Mouse (Mus musculus) hindbrain, embryonic 10.5 days (tissue): ENCODE measurements around the gene Angptl1. TPM values are rescaled to one million over a fixed set of nuclear protein-coding genes. Genes with fewer than 3 reads are reported as not detected.
A peak's percentile ranks its signal among the peaks of the same experiment; 100 is the strongest.

Experiments used
- DNase-seq: peaks from one replicate; pipeline ENCODE4 v3.0.0-alpha.2; 2017; ENCODE audit warnings: low spot score
- H3K27ac ChIP-seq: fragments of 300-500 bp; sonication (generic); 2 replicates; pipeline ENCODE4 v1.5.1; 2016; ENCODE audit warnings: mild to moderate bottlenecking, moderate library complexity
- H3K27me3 ChIP-seq: fragments of 300-500 bp; sonication (generic); 2 replicates; pipeline ENCODE4 v1.6.1; 2016; ENCODE audit warnings: mild to moderate bottlenecking; ENCODE audit not compliant: poor library complexity, insufficient read depth, severe bottlenecking
- H3K36me3 ChIP-seq: fragments of 300-500 bp; sonication (generic); 2 replicates; pipeline ENCODE4 v1.6.1; 2016; ENCODE audit warnings: mild to moderate bottlenecking, moderate library complexity
- H3K4me1 ChIP-seq: fragments of 300-500 bp; sonication (generic); replicated peaks from 2 replicates; pipeline ENCODE4 v1.6.1; 2016; ENCODE audit warnings: mild to moderate bottlenecking
- H3K4me3 ChIP-seq: fragments of 300-500 bp; sonication (generic); 2 replicates; pipeline ENCODE4 v1.5.1; 2016; ENCODE audit warnings: mild to moderate bottlenecking, moderate library complexity
- H3K9me3 ChIP-seq: fragments of 300-500 bp; sonication (generic); 2 replicates; pipeline ENCODE4 v1.6.1; 2016; ENCODE audit warnings: mild to moderate bottlenecking, moderate library complexity
- WGBS: fragments of 180-500 bp; shearing (Covaris S2); methylation state at CpG from one replicate; pipeline ENCODE4 v1.1.7; 2016; 5-methylcytosine and 5-hydroxymethylcytosine counted together
- polyA plus RNA-seq: library from polyadenylated mRNA; unstranded; fragments of >200 nt; fragmentation: Nextera tagmentation; extraction: Ambion mirVana; gene quantifications from 2 replicates; pipeline ENCODE4 v1.2.1, GENCODE M21; 2016

Gene Angptl1
- polyA plus RNA-seq: 2.2 and 2.4 TPM in 2 replicates

GRCm38 (mm10) chr1:156838177-156838576, at the start of gene Angptl1:
Gene Angptl1 (plus strand): TSS chr1:156838562.
- Histone ChIP-seq H3K4me3 (peak within 1 kb of the TSS; percentile 1; the same call in 1 of the 2 replicates), H3K36me3 (no peaks in the 10 kb centered on the region), H3K9me3 (no peaks in the 10 kb centered on the region), H3K27ac (peak within 1 kb of the TSS; percentile 31), H3K4me1 (peaks cover 31% of the 10 kb centered on the region), H3K27me3 (no peaks in the 10 kb centered on the region)
- no peak for DNase-seq
- 73% methylated on average over 4 of the region's 4 CpGs for WGBS

- Histone ChIP-seq H3K4me3 (no peak overlapping the region), H3K9me3 (no peaks in the 10 kb centered on the region), H3K4me1 (peaks cover 61% of the 10 kb centered on the region), H3K36me3 (no peaks in the 10 kb centered on the region), H3K27me3 (peaks cover 39% of the 10 kb centered on the region), H3K27ac (peak overlapping the region; percentile 78)
- WGBS: 9% methylated on average over 5 of the region's 5 CpGs
- DNase-seq: peak; percentile 68
Measured at GRCm38 (mm10) chr1:156789844-156790490, 48.4 kb upstream of the Angptl1 start.

- Histone ChIP-seq H3K36me3 (no peaks in the 10 kb centered on the region), H3K4me1 (peaks cover 19% of the 10 kb centered on the region), H3K27me3 (peaks cover 26% of the 10 kb centered on the region), H3K9me3 (no peaks in the 10 kb centered on the region), H3K27ac (0 out of 2 replicates have a peak overlapping the region, but pooled peaks have one; percentile 23), H3K4me3 (no peak overlapping the region)
- DNase-seq: peak; percentile 55
- WGBS: 50% methylated on average over 9 of the region's 9 CpGs
Measured at GRCm38 (mm10) chr1:156796251-156796650, 42.1 kb upstream of the Angptl1 start.

- Histone ChIP-seq H3K27ac (no peak overlapping the region), H3K36me3 (peaks cover 8% of the 10 kb centered on the region), H3K4me1 (peaks cover 7% of the 10 kb centered on the region), H3K27me3 (no peaks in the 10 kb centered on the region), H3K9me3 (no peaks in the 10 kb centered on the region), H3K4me3 (no peak overlapping the region)
- WGBS: 87% methylated on average over 6 of the region's 6 CpGs
- no peak for DNase-seq
Measured at GRCm38 (mm10) chr1:156801276-156801675, 37.1 kb upstream of the Angptl1 start.

- Histone ChIP-seq H3K36me3 (peaks cover 28% of the 10 kb centered on the region), H3K27me3 (no peaks in the 10 kb centered on the region), H3K4me1 (peaks cover 4% of the 10 kb centered on the region), H3K9me3 (no peaks in the 10 kb centered on the region), H3K27ac (0 out of 2 replicates have a peak overlapping the region, but pooled peaks have one; percentile 45), H3K4me3 (no peak overlapping the region)
- WGBS: 64% methylated on average over 10 of the region's 10 CpGs
- no peak for DNase-seq
Measured at GRCm38 (mm10) chr1:156808332-156808731, 30.0 kb upstream of the Angptl1 start.

GRCm38 (mm10) chr1:156811928-156812327, 26.4 kb upstream of the Angptl1 start:
- H3K4me3 ChIP-seq: no peak overlapping the region
- DNase-seq: no peak
- H3K36me3 ChIP-seq: peaks cover 37% of the 10 kb centered on the region
- WGBS: 85% methylated on average over 7 of the region's 7 CpGs
- H3K27ac ChIP-seq: no peak overlapping the region
- H3K4me1 ChIP-seq: peaks cover 4% of the 10 kb centered on the region
- H3K9me3 ChIP-seq: no peaks in the 10 kb centered on the region
- H3K27me3 ChIP-seq: no peaks in the 10 kb centered on the region

GRCm38 (mm10) chr1:156812716-156813115, 25.6 kb upstream of the Angptl1 start:
- Histone ChIP-seq H3K27me3 (no peaks in the 10 kb centered on the region), H3K9me3 (no peaks in the 10 kb centered on the region), H3K4me1 (peaks cover 4% of the 10 kb centered on the region), H3K4me3 (no peak overlapping the region), H3K27ac (no peak overlapping the region), H3K36me3 (peaks cover 45% of the 10 kb centered on the region)
- DNase-seq: no peak
- WGBS: 82% methylated on average over 8 of the region's 8 CpGs

GRCm38 (mm10) chr1:156813485-156813884, 24.9 kb upstream of the Angptl1 start:
- 82% methylated on average over 6 of the region's 6 CpGs for WGBS
- no peaks in the 10 kb centered on the region for H3K27me3 ChIP-seq
- peaks cover 48% of the 10 kb centered on the region for H3K36me3 ChIP-seq

GRCm38 (mm10) chr1:156819236-156819635, 19.1 kb upstream of the Angptl1 start:
- H3K4me1 ChIP-seq: no peaks in the 10 kb centered on the region
- no peaks in the 10 kb centered on the region for H3K9me3 ChIP-seq
- 98% methylated on average over 1 of the region's 1 CpGs for WGBS
- H3K27ac ChIP-seq: no peak overlapping the region
- peaks cover 71% of the 10 kb centered on the region for H3K36me3 ChIP-seq
- DNase-seq: no peak
- H3K4me3 ChIP-seq: no peak overlapping the region
- no peaks in the 10 kb centered on the region for H3K27me3 ChIP-seq

More at GRCm38 (mm10) chr1:156813485-156813884, 24.9 kb upstream of the Angptl1 start:
- H3K27ac ChIP-seq: 0 out of 2 replicates have a peak overlapping the region, but pooled peaks have one; percentile 56
- no peak overlapping the region for H3K4me3 ChIP-seq
- peaks cover under 1% of the 10 kb centered on the region for H3K4me1 ChIP-seq
- no peaks in the 10 kb centered on the region for H3K9me3 ChIP-seq
- no peak for DNase-seq

- WGBS: 22% methylated on average over 6 of the region's 6 CpGs
- H3K4me1 ChIP-seq: peaks cover 34% of the 10 kb centered on the region
Measured at GRCm38 (mm10) chr1:156838695-156839094, 333 bp downstream of the Angptl1 start.

GRCm38 (mm10) chr1:156841625-156842339, 3.4 kb downstream of the Angptl1 start:
- peaks cover 4% of the 10 kb centered on the region; the same call in 1 of the 2 replicates for H3K36me3 ChIP-seq
- no peaks in the 10 kb centered on the region for H3K27me3 ChIP-seq
- no peaks in the 10 kb centered on the region for H3K9me3 ChIP-seq
- 83% methylated on average over 11 of the region's 11 CpGs for WGBS
- no peak for DNase-seq
- H3K27ac ChIP-seq: no peak overlapping the region
- peaks cover 34% of the 10 kb centered on the region for H3K4me1 ChIP-seq
- H3K4me3 ChIP-seq: no peak overlapping the region

More at GRCm38 (mm10) chr1:156838695-156839094, 333 bp downstream of the Angptl1 start:
- Histone ChIP-seq H3K4me3 (peak overlapping the region; percentile 1; the same call in 1 of the 2 replicates), H3K27me3 (no peaks in the 10 kb centered on the region), H3K9me3 (no peaks in the 10 kb centered on the region), H3K36me3 (no peaks in the 10 kb centered on the region), H3K27ac (peak overlapping the region; percentile 31)
- DNase-seq: peak; percentile 64

- no peak overlapping the region for H3K27ac ChIP-seq
- DNase-seq: no peak
- peaks cover 7% of the 10 kb centered on the region for H3K4me1 ChIP-seq
- no peak overlapping the region for H3K4me3 ChIP-seq
- H3K36me3 ChIP-seq: peaks cover 10% of the 10 kb centered on the region
- no peaks in the 10 kb centered on the region for H3K9me3 ChIP-seq
- H3K27me3 ChIP-seq: no peaks in the 10 kb centered on the region
- WGBS: 82% methylated on average over 4 of the region's 4 CpGs
Measured at GRCm38 (mm10) chr1:156847098-156847497, 8.7 kb downstream of the Angptl1 start.

GRCm38 (mm10) chr1:156852409-156852808, 14.0 kb downstream of the Angptl1 start:
- WGBS: 76% methylated on average over 9 of the region's 9 CpGs
- H3K4me1 ChIP-seq: peaks cover 3% of the 10 kb centered on the region
- no peak overlapping the region for H3K4me3 ChIP-seq
- peaks cover 16% of the 10 kb centered on the region for H3K36me3 ChIP-seq
- DNase-seq: no peak
- H3K9me3 ChIP-seq: 0 out of 2 replicates have a peak, but pooled peaks cover 2% of the 10 kb centered on the region
- no peak overlapping the region for H3K27ac ChIP-seq
- no peaks in the 10 kb centered on the region for H3K27me3 ChIP-seq
